Mouse (Mus musculus) layer of hippocampus, adult 18-20 months (tissue): Measurements from ENCODE around the gene Hapln2. TPM values are rescaled to one million over a fixed set of nuclear protein-coding genes. Genes with fewer than 3 reads are reported as not detected.

Source experiments
- DNase-seq, 2 experiments: peaks; one replicate each; pipeline ENCODE4 v3.0.0; 2022; ENCODE audit warnings: low spot score in 2 of 2
- long read RNA-seq: library from polyadenylated mRNA; stranded (forward); transcript quantifications from one replicate; pipeline ENCODE4 v2.0.0, GENCODE M21; 2021
- total RNA-seq, 2 experiments: library from RNA; stranded (reverse); gene quantifications; 2 replicates each; pipeline ENCODE4 v1.2.3; 2021

Hapln2 gene
- 10 to 100 TPM; 33.0 to 33.4 TPM for total RNA-seq
- long read RNA-seq, transcript Hapln2-201 (7 exons, 1,711 nt), result minor isoform, 6 of 71 reads
- long read RNA-seq, transcript Hapln2-203 (6 exons, 2,338 nt), result major isoform, 20 of 71 reads
- long read RNA-seq, partial matches to known transcripts, result 11 of 71 reads
- long read RNA-seq, other reads (novel, unspliced or antisense), result 34 of 71 reads

DNA sequence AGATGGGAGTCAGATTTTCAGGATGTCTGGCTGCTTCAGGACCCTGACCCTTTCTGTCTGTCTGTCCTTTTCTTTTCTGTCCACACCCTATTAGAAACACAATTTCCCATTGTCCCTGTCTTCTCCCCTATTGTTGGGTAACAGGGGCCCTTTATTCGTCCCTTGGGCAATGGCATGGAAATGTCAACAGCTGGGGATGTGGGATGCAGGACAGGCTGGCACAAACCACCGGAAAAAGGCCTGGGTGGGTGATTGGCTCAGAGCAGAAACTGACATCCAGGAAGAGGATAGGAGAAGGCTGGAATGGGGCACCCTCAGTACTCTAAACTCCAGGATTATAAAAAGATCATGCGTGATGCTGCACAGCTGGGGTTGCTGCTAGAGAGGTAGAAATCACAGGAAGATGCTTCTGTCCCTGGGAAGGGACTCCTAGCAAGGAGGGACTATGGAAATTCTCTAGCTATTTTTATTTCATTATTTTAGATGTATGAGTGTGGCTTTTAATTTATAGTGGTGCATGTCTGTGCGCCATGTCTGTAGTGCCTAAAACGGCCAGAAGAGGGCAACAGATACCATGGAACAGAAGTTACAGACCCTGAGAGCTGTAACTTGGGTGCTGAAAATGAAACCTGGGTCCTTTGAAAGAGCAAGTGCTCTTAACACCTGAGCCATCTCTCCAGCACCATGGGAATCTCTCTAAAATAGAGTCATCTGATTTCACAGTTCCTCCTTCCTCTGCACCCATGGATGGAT is at the start of gene Hapln2:
Hapln2 (minus strand) TSS at position 150 of the 753 bp plus-strand sequence.
- DNase-seq, result peak in 1 of 2 experiments; percentile 33

DNA sequence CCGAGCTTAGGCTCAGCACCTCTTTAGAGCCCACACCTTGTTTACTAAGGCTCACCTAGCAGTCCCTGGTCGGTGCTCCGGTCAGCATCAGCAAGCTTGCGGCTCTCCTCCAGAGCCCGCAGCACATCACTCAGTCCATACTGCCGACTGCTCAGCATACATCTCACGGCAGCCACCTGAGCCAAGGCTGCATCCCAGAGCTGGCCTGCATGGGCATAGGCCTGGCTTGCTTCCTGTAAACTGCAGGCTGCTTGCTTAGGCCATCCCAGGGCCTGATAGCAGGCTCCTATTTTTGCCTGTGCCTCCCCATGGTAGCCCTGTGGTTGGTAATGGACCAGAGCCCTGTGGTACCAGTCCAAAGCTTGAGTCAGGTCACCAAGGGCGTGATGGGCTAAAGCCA is 47.4 kb upstream of the Hapln2 start:
- no peak for DNase-seq

DNA sequence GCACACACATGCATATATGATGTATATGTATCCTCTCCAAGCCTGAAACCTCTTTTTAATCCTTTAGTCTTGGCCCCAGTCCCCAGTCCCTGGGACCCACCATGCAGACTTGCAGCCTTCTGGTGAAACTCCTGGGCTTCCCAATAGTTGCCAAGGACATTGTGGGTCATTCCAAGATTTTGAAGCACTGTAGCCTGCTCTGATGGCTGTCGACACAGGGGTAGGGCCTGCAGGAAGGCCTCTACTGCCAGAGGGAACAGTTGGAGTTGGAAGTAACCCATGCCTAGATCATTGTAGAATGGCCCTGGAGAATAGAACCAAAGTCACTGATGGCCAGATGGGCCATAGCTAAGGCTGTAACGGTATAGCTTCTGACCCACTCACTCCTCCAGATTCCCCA is 47.0 kb upstream of the Hapln2 start:
- no peak for DNase-seq

DNA sequence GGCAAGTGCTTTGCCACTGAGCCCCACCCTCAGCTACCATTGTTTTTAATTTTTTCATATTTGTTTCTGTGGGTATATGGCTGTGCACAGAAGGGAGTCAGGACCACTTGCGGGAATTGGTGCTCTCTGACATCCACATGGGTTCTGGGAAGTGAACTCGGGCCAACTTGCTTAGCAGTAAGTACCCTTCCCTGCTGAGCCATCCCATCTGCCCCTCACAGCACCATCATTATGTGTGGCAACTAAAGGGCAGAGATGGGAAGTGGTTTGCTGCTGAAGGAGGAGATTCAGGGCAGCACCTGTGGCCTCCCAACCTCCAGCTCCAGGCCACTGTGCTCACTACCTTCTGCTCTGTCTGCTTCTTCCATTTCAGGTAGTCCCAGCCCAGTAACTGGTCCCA is 46.2 kb upstream of the Hapln2 start:
- DNase-seq, result no peak

DNA sequence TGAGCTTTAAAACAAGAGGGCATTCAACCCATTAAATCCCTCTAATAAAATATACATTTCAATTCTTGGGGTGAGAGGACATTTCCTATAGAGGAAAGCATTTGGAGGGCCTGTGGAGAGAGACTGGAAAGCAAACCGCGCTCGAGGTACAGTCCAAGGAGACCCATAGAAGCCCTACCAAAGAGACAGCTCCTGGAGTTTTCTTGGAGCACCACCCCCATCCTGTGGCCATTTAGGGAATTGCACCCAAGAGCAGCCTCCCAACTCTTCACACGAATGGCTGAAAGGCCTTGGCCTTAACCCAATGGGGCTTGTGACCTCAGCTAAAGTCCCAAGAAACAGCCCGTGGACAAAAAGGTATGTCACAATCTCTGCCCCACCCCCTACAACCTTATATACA is 44.4 kb upstream of the Hapln2 start:
- DNase-seq, result peak; percentile 78 to 95

DNA sequence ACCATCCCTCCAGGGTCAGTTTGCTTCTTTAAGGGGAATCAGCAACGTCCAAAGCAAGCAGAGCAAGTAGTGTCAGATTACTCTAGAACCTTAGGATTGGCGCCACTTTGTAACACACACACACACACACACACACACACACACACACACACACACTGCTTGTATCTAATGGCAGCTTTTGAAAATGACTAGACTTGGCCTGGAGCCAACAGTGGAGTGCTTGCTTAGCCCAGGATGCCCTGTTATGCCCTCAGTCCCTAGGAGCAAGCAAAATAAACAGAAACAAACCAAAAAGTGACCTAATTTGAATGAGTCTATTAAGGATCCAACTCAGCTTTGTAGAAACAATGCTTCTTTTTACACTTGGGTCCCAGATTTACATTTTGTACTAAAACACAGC is 41.0 kb upstream of the Hapln2 start:
- no peak for DNase-seq

DNA sequence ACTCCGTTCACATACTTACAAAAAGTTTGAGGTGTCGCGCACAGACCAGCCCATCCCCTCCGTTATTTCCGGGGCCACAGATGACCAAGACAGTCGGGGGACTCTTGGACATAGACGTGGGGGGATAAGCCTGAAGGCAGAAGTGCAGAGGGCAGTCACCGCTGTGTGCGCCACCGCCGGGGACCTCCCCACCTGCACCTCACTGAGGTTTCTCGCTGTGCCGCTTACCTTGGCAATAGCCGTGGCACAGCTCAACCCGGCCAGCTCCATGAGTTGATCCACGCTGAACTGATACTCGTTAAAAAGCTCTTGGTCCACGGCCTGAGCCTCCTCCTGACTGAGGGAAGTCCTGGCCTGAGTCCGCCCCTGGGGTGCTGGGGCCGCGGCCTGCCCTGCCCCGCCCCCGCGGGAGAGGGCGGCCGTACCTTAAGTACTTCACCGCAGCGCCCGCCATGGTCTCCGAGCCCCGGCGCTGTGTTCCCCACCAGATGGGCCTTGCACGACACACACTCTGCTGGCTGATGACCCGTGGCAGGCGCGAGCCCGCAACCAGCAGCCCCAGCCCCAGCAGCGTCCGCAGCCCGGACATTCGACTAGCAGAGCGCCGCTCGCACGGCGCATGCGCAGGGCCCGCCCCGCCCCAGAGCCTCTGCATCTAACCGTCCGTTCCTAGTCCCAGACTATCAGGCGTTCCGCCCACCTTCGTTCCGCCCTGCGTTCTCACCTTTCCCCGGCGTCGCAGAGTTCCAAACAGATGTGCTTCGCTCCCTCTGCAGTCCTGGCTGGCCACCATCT is 30.7 kb upstream of the Hapln2 start, which contains the start of gene Naxe:
Naxe (minus strand) TSS at position 594 of the 795 bp plus-strand sequence.
- peak; percentile 68 to 81 for DNase-seq

DNA sequence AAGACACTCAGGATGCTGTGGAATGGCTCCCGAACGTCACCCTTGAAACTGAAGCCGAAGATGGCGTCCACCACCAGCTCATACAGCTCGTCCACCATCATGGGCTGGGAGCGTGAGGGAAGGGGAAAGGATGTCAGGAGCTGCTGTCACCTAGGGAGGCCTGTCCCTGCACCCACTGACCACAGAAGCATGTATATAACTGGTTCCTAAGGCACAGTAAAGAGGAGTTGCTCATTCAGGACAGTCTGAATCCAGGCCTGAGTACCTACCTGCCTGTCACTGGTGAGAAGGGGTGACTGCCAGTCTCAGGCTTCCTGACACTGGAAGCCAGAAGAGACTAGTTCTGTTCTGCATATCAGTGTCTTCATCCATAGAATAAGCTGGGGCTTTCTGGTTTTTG is 29.6 kb upstream of the Hapln2 start:
- DNase-seq, result no peak

DNA sequence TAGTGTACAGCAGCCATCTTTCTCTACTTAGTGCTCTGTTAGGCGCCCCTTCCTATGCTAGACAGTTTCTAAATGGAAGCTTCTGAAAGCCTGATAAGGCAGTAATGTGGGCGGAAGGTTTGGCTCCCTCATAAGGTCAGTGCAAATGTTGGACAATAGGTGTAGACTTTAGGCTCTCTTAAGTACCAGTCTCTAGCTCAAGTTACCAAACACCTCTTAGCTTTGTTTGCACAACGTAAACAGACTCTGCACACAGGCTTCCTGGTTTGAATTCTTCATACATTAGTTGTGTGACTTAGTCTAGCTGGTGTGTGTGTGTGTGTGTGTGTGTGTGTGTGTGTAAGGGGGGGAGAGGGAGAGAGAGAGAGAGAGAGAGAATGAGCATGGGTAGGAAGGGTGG is 22.1 kb upstream of the Hapln2 start:
- DNase-seq, result no peak

DNA sequence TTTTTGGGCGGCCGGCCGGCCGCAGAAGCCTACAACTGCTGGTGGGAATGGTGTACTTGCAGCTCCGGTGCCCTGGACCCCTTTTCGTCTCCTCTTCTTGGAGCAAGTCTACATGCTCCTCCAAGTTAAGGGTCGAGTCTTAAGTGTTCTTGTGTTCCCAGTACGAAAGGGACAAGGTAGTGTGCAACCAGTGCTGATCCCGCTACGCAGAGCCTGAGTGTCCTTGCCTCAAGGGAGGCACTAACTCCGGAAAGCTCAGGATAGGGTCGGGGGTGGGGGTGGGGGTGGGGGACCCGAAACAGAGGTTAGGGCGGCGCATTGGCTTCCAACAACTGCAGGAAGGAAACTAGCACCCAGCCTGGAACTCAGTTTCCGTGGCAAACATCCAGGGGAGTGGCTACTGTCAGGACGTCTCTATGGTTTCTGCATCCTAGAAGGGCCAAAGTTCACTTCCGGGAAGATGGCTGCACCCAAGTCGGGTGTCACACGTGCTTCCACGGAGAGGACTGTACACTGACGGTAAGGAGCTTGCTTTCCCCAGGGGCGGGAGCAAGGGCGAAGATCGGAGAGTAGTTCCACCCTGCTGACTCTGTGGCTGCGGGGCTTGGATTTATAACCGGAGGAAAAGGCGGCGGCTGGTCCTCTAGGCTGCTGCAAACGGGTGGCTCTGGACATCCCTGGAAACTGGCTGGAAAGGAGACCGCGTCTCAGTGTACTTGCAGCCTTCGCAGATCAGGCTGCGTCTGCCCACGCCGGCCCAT is 15.5 kb upstream of the Hapln2 start, which contains the start of gene Gpatch4:
Gpatch4 (plus strand) TSS at position 448 of the 761 bp plus-strand sequence.
- DNase-seq, result peak; percentile 74 to 96

DNA sequence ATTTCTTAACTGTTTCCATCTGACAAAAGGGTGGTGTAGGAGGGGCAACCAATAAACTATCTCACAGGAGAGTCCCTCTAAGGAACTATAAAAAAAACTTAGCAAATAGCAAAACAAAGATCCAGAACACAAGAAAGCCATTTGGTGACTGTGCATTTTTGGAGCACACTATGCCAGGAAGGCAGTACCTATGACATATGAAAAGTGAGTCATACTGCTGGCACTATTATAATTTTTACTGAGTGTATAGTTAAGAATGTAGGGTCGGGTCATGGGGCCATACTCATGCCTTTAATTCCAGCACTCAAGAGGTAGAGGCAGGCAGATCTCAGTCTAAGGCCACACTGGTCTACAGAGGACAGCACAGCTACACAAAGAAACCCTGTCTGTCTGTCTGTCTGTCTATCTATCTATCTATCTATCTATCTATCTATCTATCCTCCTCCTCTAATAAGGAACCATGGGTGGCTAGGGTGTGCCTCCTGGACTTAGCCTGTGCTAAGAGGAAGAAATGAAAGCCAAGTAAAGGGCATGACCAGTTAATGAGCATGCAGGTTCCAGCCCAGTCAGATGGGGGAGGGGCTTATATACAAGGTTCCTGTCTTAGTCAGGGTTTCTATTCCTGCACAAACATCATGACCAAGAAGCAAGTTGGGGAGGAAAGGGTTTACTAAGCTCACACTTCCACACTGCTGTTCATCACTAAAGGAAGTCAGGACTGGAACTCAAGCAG is 8.3 kb upstream of the Hapln2 start:
- DNase-seq, result no peak

DNA sequence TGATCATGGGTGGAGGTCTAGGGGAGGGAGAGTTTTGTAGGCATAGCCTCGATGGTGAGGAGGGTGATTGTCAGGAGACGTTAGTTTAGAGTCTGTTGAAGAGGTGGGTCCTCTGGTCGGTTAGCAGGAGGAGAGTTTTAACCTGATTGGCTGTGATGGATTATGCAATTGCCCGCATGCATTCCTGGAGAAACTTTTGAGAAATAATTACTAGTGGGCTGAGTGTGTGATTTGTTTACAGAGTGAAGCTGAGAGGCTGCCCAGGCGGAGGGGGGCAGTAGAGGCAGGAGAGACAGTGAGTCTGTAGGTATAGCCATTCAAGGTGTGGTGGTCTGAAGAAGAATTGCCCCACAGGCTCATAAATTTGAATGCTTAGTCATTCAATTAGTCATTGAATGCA is 6.1 kb upstream of the Hapln2 start:
- no peak for DNase-seq

DNA sequence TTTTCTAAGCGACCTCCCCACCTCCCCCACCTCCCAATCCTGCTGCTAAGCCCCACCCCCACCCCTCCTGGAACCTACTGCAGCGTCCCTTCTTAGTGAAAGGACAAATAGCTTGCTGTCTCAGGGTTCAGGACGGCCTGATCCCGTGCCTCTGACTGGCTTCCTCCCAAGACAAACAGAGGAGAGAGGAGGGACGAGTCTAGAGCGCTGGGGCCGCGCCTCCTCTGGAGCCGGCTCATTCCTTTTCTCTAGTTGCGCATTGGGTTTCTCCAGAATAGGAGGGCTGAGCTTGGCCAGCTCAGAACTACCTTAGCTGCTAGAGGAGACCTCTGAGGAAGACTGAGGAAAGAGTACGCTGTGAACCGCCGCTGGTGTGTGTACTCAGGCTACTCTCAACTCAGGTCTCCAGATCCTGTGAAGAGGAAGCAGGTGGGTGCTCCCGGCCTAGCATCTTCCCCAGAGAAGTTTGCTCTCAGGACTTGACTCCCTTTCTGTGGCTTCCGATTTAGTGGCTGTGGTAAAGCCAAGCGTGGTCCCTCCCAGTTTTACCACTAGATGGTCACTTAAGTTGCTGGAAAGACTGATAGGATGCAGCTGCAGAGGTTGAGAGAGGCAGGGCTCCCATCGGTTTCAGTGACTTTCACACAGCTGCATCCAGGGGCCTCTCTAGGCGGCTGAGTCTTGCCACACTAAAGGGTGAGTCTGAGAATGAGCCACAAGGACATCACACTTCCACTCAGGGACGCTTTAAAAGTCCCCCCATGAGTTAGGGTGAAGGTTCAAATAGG is 3.4 kb upstream of the Hapln2 start:
- peak; percentile 22 to 78 for DNase-seq

DNA sequence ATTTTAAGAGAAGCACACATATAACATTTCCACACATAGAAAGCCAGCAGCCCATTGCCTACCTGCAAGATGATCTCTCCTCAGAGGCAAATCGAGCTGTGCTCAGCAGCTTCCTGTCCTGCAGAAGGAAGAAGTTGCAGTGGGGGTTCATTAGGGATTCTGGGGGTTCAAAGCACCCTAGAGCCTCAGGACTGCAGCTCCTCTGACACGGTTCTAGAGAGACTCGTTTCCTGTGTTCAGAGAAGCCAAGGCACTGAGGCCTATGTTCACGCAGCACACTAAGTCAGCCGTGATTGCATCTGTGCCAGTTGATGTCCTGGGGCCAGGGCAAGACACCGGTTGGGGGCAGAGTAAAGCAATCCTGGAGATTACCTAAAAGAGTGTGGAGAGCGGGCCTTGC is 560 bp downstream of the Hapln2 start:
- no peak for DNase-seq

DNA sequence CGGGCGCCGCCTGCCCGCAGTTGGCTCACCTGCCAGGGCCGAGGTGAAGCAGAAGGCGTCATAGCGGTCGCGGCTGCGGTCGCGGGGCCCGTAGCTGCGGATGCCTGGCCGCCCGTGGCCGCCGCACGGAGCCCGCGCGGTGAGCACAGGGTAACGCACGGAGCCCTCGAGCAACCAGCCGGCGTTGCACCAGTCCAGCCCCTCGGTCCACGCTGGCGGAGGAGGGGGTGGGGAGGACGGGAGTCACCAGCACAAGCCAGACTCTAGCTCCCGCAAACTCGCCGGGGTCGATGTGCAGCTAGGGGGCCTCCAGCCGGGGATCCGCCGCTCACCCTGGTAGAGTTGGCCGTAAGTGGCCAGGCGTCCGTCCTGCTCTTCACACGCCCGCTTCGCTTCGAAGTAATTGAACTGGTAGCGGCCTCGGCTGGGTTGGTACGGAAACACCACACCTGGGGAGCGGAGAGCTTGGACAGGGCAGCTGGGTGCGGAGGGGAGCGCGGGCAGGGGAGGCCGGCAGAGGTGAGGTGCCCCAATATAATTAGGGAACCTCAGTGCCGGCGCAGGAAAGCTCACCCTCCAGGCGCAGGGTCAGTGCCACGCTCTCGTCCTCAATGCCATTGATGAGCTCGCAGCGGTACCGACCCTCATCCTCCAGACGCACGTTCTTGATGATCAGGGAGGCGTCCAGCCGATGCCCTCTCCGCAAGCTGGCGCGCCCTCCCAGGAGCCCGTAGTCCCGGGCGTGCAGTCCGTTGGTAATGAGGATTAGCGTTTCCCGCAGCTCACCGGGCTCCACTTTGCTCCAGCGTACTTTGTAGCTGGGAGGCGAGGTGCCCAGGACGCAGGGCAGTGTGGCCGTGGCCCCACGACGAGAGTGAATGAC is 4.0 kb downstream of the Hapln2 start:
- no peak for DNase-seq

DNA sequence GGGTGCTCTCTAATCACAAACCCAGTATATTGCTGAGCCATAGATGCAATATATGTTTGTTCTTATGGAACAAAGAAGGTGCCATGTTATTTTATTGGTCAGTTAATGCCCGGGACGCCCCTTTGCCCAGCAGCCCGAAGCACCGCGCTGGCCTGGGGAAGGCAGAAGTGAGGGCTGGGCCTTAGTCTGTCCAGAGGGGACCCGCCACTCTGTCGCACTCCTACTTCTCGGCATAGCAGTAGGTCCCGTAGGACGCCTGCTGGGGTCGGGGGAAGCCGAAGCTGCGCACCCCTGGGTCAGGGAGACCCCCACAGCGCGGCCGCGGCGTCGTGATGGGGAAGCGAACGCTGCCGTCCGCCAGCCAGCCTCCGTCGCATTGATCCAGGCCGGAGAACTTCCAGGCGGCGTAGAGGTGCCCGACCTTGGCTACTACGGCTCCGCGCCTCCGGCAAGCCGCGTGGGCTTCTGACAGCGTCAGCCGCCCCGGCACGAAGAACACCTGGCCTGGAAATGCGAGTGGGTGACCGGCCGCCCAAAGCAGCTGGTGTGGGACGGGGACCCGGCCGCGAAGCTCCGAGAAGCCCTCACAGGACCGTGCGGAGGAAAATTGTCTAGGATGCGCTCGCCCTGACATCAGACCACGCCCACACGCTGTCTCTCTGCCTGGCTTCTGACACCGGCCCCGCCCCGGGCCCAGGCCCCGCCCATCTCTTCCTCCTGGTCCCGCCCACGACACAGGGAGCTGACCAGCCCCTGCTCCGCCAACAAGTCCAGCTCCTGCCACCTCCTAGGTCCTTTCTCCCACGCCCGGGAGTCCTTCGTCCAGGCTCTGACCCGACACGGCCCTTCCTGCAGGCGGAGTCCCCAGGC is 4.8 kb downstream of the Hapln2 start:
- DNase-seq, result peak; percentile 70 to 89

DNA sequence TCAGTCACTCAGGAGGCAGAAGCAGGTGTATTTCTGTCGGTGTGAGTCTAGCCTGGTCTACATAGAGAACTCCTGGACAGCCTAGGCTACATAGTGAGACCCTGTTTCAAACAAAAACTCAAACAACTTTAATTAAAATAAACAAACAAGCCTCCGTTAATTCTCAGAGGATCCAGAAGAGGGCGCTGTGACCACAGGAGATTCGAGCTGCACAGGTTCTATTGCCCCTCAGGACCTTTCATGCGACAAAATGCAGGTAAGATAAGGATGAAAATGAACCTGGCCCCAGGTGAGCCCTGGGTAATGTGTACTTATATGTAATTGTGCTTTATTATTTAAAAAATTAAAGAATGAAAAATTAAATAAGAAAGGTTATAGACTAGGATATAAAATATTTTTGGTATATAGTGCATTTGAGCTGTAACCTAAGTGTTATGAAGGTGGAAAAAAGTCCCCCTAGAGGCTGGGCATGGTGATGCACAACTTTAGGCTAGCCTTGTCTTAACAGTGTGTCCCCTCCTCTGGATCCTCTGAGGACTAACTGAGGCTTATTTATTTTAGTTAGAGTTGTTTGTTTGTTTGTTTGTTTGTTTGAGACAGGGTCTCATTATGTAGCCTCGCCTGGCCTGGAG is 16.6 kb downstream of the Hapln2 start:
- no peak for DNase-seq
